Mouse (Mus musculus) E14TG2a.4 (cell line): ENCODE measurements around the gene Cmtr1.

Source experiments
- CTCF ChIP-seq: conservative IDR thresholded peaks from 2 replicates; pipeline ENCODE4 v1.5.1; 2014; ENCODE audit warnings: low read length
- POU5F1 ChIP-seq: IDR thresholded peaks from 2 replicates; pipeline ENCODE4 v1.6.1; 2014; ENCODE audit warnings: low read length, borderline replicate concordance

DNA sequence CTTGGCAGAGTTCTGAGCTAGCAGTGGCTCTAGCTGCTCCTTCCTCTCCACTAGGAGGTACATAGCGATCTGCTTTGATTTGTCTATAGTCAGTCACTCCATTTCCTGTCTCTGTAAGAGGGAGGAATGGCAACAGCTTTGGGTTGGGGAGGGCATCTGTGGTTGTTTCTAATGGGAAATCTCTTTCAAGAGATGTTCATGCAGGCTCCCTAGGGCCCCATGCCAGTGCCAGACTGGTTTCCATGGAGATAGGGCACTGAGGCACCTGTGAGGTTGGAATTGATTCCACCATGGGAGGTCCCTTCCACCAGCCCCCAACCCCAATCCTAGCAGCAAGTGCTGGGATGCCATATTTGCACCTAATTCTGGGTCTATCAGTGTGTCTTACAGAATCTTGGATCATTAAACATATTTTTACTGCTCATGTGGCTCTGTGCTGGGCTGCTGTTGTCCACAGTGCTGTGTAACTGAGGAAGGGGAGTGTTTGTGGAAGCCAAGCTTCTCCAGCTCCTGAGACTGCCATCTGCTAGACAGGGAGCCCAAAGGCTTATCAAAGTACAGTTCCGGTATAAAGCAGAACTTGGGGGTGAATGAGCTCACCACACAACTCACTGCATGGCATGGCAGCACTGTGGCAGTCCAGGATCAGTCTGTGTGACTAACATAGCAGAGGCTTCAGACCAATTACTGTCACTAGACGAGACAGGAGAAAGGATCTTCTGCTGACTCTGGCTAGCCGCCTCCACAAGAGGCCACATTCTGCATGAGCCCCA lies 42.7 kb downstream of the Cmtr1 start:
- TF ChIP-seq CTCF (no peak), POU5F1 (no peak)
